Comparison of ENCODE assay signal across 9 mouse cellular contexts in genomic region chr1:74294733-74295455, GRCm38 (mm10). TPM values are rescaled to one million over a fixed set of nuclear protein-coding genes. Genes with fewer than 3 reads are reported as not detected.
DNase-seq lines count a peak whose midpoint lies in the region; ATAC-seq lines count a peak whose summit lies in the region.
"Had no signal": no experiment of that assay in that cellular context is flagged by ENCODE, and none has a peak within 500 bp of the region (broad histone marks: within the 10 kb centered on the region; RNA-seq: fewer than 3 reads in every experiment).

No protein-coding gene starts in this region.

- no peak overlapping the region for H3K9ac ChIP-seq in forebrain, embryonic 15.5 days (replicated peaks)
- H3K9ac ChIP-seq in liver, embryonic 16.5 days (ENCODE audit: low read depth, low read length): peak overlapping the region; percentile 75

- H3K4me1 ChIP-seq in heart, embryonic 10.5 days: peaks cover 92% of the 10 kb centered on the region
- H3K4me1 ChIP-seq in forebrain, embryonic 15.5 days: peaks cover 21% of the 10 kb centered on the region
- peaks cover 50% of the 10 kb centered on the region for H3K4me1 ChIP-seq in liver, embryonic 16.5 days (ENCODE audit: control insufficient read depth, low read depth, low read length)

- H3K36me3 ChIP-seq in heart, embryonic 10.5 days: peaks cover 49% of the 10 kb centered on the region
- H3K36me3 ChIP-seq in forebrain, embryonic 15.5 days: no peaks in the 10 kb centered on the region; the same call in 1 of the 2 replicates
- peaks cover 8% of the 10 kb centered on the region for H3K36me3 ChIP-seq in liver, embryonic 16.5 days (ENCODE audit: control insufficient read depth, insufficient read depth)

- H3K27me3 ChIP-seq in heart, embryonic 10.5 days (ENCODE audit: insufficient read depth, poor library complexity, severe bottlenecking): no peaks in the 10 kb centered on the region
- no peaks in the 10 kb centered on the region for H3K27me3 ChIP-seq in forebrain, embryonic 15.5 days
- no peaks in the 10 kb centered on the region for H3K27me3 ChIP-seq in liver, embryonic 16.5 days (ENCODE audit: control insufficient read depth, insufficient read depth, low read depth, low read length)

- WGBS in heart, embryonic 10.5 days: 78% methylated on average over 6 of the region's 6 CpGs
- WGBS in forebrain, embryonic 15.5 days: 91% methylated on average over 6 of the region's 6 CpGs
- WGBS in liver, embryonic 16.5 days (ENCODE audit: insufficient replicate concordance): 56% methylated on average over 6 of the region's 6 CpGs

- DNase-seq in heart, embryonic 10.5 days (ENCODE audit: low spot score): no peak
- no peak for DNase-seq in heart, postnatal 25 days (ENCODE audit: low spot score)
- peak; percentile 54 for DNase-seq in MN1 (ENCODE audit: low spot score)
- no peak for DNase-seq in right cerebral cortex, postnatal 4 days
- DNase-seq in ovary, adult 18-20 months (ENCODE audit: low spot score): no peak

- peak overlapping the region; percentile 93 for H3K27ac ChIP-seq in heart, embryonic 10.5 days
- H3K27ac ChIP-seq in forebrain, embryonic 15.5 days (replicated peaks): peak overlapping the region; percentile 75
- H3K27ac ChIP-seq in liver, embryonic 16.5 days (ENCODE audit: low read length): peak overlapping the region; percentile 99

- peak overlapping the region; percentile 52 for H3K4me3 ChIP-seq in heart, embryonic 10.5 days
- H3K4me3 ChIP-seq in forebrain, embryonic 15.5 days: no peak overlapping the region
- peak overlapping the region; percentile 64 for H3K4me3 ChIP-seq in liver, embryonic 16.5 days (ENCODE audit: low read depth, low read length)

- no peak overlapping the region for H3K4me2 ChIP-seq in forebrain, embryonic 15.5 days (replicated peaks)
- peak overlapping the region; percentile 81 for H3K4me2 ChIP-seq in liver, embryonic 16.5 days (ENCODE audit: low read depth, low read length)

- ATAC-seq in forebrain, embryonic 15.5 days (replicated peaks): peak; percentile 21; the same call in 1 of the 2 replicates
- ATAC-seq in liver, embryonic 16.5 days (ENCODE audit: low read depth): peak; percentile 1; the same call in 1 of the 2 replicates
- no peak for ATAC-seq in megakaryocyte-erythroid progenitor cell, adult 5-6 weeks (replicated peaks; ENCODE audit: low FRiP score, low TSS enrichment, poor library complexity, severe bottlenecking)

- no peaks in the 10 kb centered on the region for H3K9me3 ChIP-seq in heart, embryonic 10.5 days
- no peaks in the 10 kb centered on the region for H3K9me3 ChIP-seq in forebrain, embryonic 15.5 days
- H3K9me3 ChIP-seq in liver, embryonic 16.5 days (replicated peaks; ENCODE audit: control insufficient read depth, low read length): no peaks in the 10 kb centered on the region

- intact Hi-C loops in heart, postnatal 25 days (cut with DNase I): no loop called here

RNA-seq across cellular contexts. Expression of gene Pnkd, which starts 10.2 kb away (rescaled TPM):
- polyA plus RNA-seq in heart, embryonic 10.5 days (2016; fragmentation: Nextera tagmentation; extraction: Ambion mirVana): 170 and 253 TPM in 2 replicates
- 100 to 1,000 TPM; 160 to 161 TPM for total RNA-seq in heart, postnatal 25 days (2021)
- 99.2 and 104 TPM in 2 replicates for polyA plus RNA-seq in forebrain, embryonic 15.5 days (2015; fragmentation: Nextera tagmentation; extraction: Ambion mirVana)
- polyA plus RNA-seq in liver, embryonic 16.5 days (2015; fragmentation: Nextera tagmentation; extraction: Ambion mirVana): 34.0 and 37.5 TPM in 2 replicates
- 22.4 and 50.1 TPM in 2 replicates for total RNA-seq in megakaryocyte-erythroid progenitor cell, adult 5-6 weeks (2014; fragmentation: Nextera tagmentation)
- total RNA-seq in megakaryocyte-erythroid progenitor cell, adult 5-6 weeks (2017): 14.1 and 22.8 TPM in 2 replicates

RNA-seq across cellular contexts. Expression of gene Aamp, which starts 10.4 kb away (rescaled TPM):
- 224 and 261 TPM in 2 replicates for polyA plus RNA-seq in heart, embryonic 10.5 days (2016; fragmentation: Nextera tagmentation; extraction: Ambion mirVana)
- 10 to 100 TPM; 87.5 to 94.8 TPM for total RNA-seq in heart, postnatal 25 days (2021)
- polyA plus RNA-seq in forebrain, embryonic 15.5 days (2015; fragmentation: Nextera tagmentation; extraction: Ambion mirVana): 211 and 214 TPM in 2 replicates
- polyA plus RNA-seq in liver, embryonic 16.5 days (2015; fragmentation: Nextera tagmentation; extraction: Ambion mirVana): 95.6 and 97.5 TPM in 2 replicates
- total RNA-seq in megakaryocyte-erythroid progenitor cell, adult 5-6 weeks (2014; fragmentation: Nextera tagmentation): 78.9 and 90.5 TPM in 2 replicates
- 84.4 and 95.3 TPM in 2 replicates for total RNA-seq in megakaryocyte-erythroid progenitor cell, adult 5-6 weeks (2017)

RNA-seq across cellular contexts. Expression of gene Tmbim1, which starts 10.5 kb away (rescaled TPM):
- 25.5 and 33.1 TPM in 2 replicates for polyA plus RNA-seq in heart, embryonic 10.5 days (2016; fragmentation: Nextera tagmentation; extraction: Ambion mirVana)
- total RNA-seq in heart, postnatal 25 days (2021): 10 to 100 TPM; 38.4 to 41.5 TPM
- polyA plus RNA-seq in forebrain, embryonic 15.5 days (2015; fragmentation: Nextera tagmentation; extraction: Ambion mirVana): 5.4 and 6.8 TPM in 2 replicates
- 16.5 and 18.8 TPM in 2 replicates for polyA plus RNA-seq in liver, embryonic 16.5 days (2015; fragmentation: Nextera tagmentation; extraction: Ambion mirVana)
- total RNA-seq in megakaryocyte-erythroid progenitor cell, adult 5-6 weeks (2014; fragmentation: Nextera tagmentation): 10.1 and 16.8 TPM in 2 replicates
- 13.6 and 13.9 TPM in 2 replicates for total RNA-seq in megakaryocyte-erythroid progenitor cell, adult 5-6 weeks (2017)

RNA-seq across cellular contexts. Expression of gene Gpbar1, which starts 16.5 kb away (rescaled TPM):
- polyA plus RNA-seq in heart, embryonic 10.5 days (2016; fragmentation: Nextera tagmentation; extraction: Ambion mirVana): 0.70 and 1.7 TPM in 2 replicates
- not detected for total RNA-seq in heart, postnatal 25 days (2021)
- 0.34 TPM in 1 of 2 replicates, not detected in the other for polyA plus RNA-seq in forebrain, embryonic 15.5 days (2015; fragmentation: Nextera tagmentation; extraction: Ambion mirVana)
- 0.36 and 0.39 TPM in 2 replicates for polyA plus RNA-seq in liver, embryonic 16.5 days (2015; fragmentation: Nextera tagmentation; extraction: Ambion mirVana)
- total RNA-seq in megakaryocyte-erythroid progenitor cell, adult 5-6 weeks (2014; fragmentation: Nextera tagmentation): 1.0 TPM in 1 of 2 replicates, not detected in the other
- not detected in 2 replicates for total RNA-seq in megakaryocyte-erythroid progenitor cell, adult 5-6 weeks (2017)
- total RNA-seq: left cerebral cortex, adult 18-20 months had no signal

RNA-seq across cellular contexts. Expression of gene Arpc2, which starts 59.0 kb away (rescaled TPM):
- polyA plus RNA-seq in heart, embryonic 10.5 days (2016; fragmentation: Nextera tagmentation; extraction: Ambion mirVana): 470 and 475 TPM in 2 replicates
- total RNA-seq in heart, postnatal 25 days (2021): 100 to 1,000 TPM; 134 to 140 TPM
- 403 and 418 TPM in 2 replicates for polyA plus RNA-seq in forebrain, embryonic 15.5 days (2015; fragmentation: Nextera tagmentation; extraction: Ambion mirVana)
- polyA plus RNA-seq in liver, embryonic 16.5 days (2015; fragmentation: Nextera tagmentation; extraction: Ambion mirVana): 181 and 187 TPM in 2 replicates
- total RNA-seq in megakaryocyte-erythroid progenitor cell, adult 5-6 weeks (2014; fragmentation: Nextera tagmentation): 211 and 242 TPM in 2 replicates
- total RNA-seq in megakaryocyte-erythroid progenitor cell, adult 5-6 weeks (2017): 228 and 233 TPM in 2 replicates
